Mouse (Mus musculus) telencephalon, adult 2 months (tissue): ENCODE measurements around the gene Olfr56.

Source experiments
- DNase-seq: peaks from one replicate; pipeline ENCODE4 v3.0.0-alpha.2; 2011; ENCODE audit warnings: low read depth, low spot score

Gene Olfr56

GRCm38 (mm10) chr11:49091171-49091570, 112.5 kb downstream of the Olfr56 start:
- no peak for DNase-seq

GRCm38 (mm10) chr11:49092053-49092586, 113.4 kb downstream of the Olfr56 start:
- no peak for DNase-seq

GRCm38 (mm10) chr11:49092786-49093185, 114.1 kb downstream of the Olfr56 start:
- no peak for DNase-seq

DNA sequence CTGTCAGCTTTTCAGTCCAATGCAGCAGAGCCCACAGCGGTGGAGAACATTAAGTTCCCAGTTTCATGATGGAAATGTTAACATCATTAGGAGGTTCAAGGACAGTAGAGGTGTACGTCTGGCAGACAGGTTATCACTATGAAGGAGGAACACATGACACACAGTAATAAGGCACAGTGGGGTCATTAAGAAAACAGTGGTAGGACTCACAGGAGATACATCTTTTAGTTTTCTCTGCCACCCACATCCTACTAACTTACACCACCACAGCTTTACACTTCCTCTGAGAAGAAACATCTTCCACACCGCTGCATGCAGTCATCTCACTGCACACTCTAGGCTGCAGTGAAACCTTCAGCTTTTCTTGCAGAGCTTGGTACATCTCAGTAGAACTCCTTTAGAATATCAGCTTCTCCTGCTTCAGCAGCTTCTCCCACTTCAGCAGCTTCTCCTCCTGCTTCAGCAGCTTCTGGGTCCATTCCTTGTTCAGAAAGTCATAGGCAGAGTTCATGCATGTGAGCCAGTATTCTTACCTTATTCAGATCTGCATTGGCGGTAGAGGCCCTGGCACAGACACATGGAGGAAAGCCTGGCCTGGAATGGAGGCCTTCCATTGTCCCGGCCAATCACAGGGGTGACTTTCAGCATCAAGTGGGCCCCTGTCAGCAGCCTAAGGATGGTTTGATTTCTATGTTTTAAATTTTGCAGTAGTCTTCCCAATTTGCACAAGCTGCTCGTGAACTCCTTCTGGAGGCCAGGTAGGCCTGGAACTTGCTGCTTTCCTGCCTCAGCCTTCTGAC, 115.4 kb downstream of the Olfr56 start:
- no peak for DNase-seq

DNA sequence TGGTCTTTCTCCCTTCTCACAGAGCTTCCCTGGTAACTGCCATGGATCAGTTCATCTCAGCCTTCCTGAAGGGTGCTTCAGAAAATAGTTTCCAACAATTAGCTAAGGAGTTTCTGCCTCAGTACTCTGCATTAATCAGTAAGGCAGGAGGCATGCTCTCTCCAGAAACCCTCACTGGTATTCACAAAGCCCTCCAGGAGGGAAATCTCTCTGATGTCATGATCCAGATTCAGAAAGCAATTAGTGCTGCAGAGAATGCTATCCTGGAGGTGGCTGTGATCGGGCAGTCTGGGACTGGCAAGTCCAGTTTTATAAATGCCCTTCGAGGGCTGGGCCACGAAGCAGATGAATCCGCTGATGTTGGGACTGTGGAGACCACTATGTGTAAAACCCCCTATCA, 116.7 kb downstream of the Olfr56 start:
- no peak for DNase-seq

DNA sequence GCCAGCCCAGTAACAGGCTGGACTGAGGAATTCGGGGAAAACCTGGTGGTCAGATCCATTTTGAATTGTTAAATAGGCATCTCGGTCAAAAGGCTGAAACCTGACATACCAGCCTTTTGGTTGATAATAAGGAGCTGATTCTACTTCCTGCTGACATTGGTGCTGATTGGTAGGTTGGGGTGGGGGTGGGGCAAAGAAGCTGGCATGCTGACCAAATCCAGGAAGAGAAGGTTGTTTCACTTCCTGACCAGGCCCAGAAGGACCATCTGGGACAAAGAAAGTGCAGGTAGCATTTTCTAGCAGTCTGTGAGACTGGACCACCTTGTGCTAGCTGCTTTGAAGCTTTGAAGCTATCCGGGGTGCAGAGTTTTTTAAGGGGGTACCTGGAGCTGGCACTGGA, 121.7 kb downstream of the Olfr56 start:
- no peak for DNase-seq

GRCm38 (mm10) chr11:49101500-49101899, 122.8 kb downstream of the Olfr56 start:
- no peak for DNase-seq

GRCm38 (mm10) chr11:49103047-49103693, 124.5 kb downstream of the Olfr56 start:
- peak; percentile 52 for DNase-seq

- no peak for DNase-seq
Observed at GRCm38 (mm10) chr11:49105752-49106151, 127.1 kb downstream of the Olfr56 start.

DNA sequence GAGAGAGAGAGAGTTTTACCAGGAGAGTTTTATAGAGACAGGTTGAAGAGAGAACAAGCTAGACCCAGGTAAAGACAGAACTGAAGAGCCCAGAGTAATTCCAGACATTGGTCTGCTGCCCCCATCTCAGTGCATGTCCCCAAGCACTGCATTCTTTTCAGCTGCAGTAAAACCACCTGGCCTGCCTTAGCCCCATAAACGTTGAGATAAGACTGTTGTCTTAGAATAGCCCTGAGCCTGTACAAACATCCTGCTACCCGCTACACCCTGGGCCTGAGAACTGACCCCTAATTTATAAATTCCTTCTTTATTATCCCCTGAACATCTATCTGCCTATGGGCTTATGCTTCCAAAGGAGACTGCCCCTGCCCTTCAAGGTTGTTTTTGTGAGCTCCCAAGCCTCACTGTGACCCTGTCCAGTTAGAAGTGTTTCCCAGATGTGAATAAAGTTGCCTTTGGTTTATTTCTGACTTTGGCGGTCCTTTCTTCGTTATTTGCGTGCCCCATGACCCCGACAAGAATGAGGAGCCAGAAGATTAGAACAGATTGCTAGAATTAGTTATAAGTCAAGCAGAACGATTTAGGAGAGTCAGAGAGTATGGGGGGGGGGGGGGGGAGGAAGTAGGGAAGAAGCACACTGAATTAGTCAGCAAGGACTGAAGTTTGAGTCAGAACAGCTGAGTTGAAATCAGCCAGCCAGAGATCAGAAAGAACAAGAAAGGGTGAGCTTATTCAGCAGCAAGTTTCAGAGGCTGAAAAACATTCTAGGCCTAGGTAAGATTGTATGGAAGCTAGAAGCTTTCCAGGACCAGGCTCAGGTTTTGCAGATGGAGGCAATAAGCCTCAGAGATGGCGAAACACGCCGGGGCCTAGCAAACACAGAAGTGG, 129.2 kb downstream of the Olfr56 start:
- no peak for DNase-seq

DNA sequence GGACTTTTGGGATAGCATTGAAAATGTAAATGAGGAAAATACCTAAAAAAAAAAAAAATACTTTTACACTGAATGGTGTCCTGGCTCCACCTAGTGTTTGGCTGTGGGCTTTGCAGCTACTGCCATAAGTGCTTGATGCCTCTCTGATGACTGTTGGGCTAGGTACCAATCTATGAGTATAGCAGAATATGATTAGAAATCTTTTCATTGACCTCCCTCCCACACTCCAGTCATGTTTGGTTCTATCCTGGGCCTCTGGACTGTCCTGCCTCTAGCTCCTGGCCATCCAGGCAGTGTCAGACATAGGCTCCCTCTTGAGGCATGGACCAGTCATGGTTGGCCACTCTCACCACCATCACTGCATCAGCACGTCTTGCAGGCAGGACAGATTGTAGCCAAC, 130.1 kb downstream of the Olfr56 start:
- no peak for DNase-seq

DNA sequence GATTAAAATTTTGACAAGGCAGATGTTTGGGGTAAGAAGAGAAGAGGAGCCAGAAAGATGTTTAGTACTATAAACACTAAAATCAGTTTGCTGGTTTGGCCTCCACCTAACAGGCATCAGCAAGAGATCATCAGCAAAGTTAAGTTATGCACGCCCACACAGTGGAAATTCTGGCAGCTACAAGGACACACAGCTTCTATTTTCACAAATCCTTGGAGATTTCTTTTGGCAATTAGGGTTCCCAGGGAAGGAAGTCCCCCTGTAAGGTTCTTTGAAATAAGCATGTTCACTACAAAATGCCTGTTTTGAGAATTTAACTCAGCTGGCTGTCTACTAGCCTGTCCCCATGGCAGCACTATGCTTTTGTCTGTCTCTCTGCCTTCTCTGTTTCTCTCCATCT, 132.3 kb downstream of the Olfr56 start:
- DNase-seq = no peak

DNA sequence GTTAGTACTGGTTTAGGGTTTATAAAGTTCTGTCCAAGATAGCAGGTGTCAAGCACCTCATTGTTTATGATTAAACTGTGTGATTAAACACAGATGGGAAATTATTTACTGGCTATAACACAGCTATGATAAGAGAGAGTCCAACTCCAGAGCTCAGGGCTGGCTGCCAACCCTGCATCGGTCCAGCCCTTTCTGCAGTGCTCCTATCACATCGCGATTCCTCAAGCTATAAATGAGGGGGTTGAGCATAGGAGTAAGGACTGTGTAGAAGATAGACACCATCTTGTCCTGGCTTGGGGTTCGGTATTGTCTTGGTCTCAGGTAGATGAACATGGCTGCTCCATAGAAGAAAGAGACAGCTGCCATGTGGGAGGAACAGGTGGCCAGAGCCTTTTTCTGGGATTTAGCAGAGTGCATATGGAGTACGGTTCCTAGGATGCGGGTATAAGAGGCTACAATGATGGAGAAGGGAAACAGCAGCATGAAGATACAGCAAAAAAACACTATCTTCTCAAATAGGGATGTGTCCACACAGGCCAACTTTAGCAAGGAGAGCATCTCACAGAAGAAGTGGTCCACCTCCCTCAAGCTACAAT, 134.0 kb downstream of the Olfr56 start:
- no peak for DNase-seq

DNA sequence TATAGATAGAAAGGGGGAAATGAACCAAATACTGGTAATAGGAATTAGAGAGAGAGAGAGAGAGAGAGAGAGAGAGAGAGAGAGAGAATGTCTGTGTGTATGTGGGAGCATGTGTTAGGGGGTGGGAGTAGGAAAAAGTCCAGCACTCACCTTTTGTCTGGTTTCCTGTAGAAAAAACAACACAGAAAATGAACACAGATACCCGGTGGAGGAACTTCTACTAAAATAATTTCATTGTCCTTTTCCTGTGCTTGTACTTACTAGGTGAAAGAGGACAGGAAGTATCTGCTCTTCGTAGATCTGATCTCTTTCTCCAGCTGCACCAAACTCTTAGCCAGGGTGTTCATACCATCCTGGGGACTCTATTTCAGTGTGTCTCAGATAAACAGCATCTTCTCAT, 135.5 kb downstream of the Olfr56 start:
- DNase-seq = no peak

GRCm38 (mm10) chr11:49114774-49115173, 136.1 kb downstream of the Olfr56 start, which contains the start of gene Olfr1396:
TSS of gene Olfr1396 (minus strand) at chr11:49114874.
- DNase-seq = no peak

- DNase-seq = no peak
Observed at GRCm38 (mm10) chr11:49119635-49120034, 140.9 kb downstream of the Olfr56 start.

DNA sequence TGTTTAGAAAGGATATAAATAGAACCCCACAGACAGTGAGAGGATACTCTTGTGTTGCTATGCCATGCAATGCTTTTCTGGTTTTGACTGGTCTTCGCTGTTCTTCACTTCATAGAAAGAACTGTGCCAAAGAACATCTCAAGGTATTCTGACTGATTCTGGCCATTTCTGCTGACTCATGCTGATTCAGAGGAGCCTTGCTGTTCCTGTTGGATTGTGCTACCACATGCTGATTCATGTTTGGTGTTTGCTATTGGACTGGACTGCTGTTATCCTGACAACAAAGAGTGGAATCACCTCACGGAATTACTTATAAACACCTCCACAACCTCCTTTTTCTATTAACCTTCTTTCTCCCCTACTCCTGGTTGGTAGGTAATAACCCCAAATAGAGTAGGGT, 145.5 kb downstream of the Olfr56 start:
- DNase-seq = no peak

GRCm38 (mm10) chr11:49141974-49142373, 163.3 kb downstream of the Olfr56 start, which contains the start of gene Olfr1395:
TSS of gene Olfr1395 (plus strand) at chr11:49142274.
- no peak for DNase-seq

DNA sequence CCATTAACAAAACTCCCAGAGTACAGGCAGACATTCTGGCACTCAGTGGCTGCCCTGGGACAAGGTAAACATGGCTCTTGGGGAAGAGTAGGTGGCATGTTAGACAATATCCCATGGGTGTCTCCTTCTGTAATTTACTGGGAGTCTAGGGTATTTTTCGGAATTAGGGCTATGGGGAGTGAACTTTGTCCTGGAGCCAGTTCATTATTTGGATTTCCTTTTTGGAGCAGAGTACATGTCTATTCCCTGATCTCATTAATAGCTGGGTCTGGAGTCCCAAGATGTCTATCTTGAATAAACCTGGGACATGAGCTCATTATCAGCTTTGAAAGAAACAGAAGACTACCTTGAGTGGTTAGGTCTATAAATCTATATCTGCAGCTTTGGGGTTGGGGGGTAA, 175.4 kb downstream of the Olfr56 start, which contains the start of gene Olfr1394:
Gene Olfr1394 (plus strand): TSS at position 301 of the 400 bp plus-strand sequence.
- DNase-seq = no peak

DNA sequence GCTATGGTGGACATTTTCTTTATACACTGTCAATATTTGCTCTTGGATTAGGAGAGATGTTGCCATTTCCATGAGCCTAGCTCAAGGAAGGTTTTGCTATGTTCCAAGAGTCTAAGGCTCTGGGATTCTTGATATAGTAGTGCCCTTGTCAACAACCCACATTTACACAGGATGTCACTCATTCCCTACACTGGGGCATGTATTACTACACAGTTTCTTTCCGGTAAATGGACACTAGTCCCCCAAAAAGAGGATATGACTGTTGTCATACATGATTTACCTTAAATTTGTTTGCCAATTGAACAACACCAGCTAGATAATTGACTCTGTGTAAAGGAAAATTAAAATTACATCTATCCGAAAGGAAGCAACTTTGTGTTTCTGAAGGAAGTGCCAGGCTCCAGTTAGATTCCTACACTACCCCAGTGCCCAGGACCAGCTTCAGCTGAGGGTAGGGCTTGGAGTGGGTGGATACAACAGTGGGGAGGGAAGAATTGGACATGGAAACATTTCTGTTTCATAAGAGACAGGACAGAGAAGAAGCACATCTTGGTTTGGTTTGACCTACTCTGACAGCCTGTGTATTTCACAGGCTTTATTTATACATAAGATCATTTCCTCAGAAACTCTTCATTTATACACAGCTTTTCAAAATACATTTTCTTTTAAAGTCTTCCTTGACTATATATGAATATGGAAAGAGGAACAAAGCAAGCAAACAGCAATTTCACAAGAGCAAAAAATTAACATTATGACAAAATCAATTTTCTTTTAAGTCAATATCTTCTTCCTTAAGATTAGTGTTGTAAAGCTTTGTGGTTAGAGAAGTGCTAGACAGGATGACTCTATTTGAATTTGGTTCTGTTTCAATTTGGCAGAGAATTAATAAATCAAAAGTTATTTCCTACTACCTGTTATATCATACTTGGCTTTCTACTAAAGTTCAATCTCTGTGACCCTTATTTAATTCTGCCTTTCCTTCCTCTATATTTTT, 178.4 kb downstream of the Olfr56 start:
- no peak for DNase-seq
